Mouse (Mus musculus): ENCODE results near the gene AW209491.

DNA sequence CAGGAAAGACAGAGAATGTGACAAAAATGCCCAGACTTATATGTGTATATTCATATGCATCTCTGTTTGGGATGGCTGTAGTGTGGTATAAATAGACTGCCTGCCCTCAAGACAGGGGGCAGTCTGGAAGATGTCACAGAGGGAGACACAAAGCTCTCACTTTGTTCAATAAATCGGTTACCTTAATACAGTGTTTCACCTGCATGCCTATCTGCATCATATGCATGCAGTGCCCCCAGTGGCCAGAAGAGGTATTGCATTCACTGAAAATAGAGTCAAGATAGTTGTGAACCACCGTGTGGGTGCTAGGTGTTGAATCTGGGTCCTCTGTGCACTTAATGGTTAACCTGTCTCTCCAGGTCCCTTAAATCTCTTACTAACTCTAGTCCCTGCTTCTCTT is 11.2 kb upstream of the AW209491 start:
- TF ChIP-seq CTCF (IDR thresholded peaks at IDR 0.05; ENCODE audit: insufficient read depth, low read length) = peak; percentile 63
- no peak for TF ChIP-seq POLR2A (IDR thresholded peaks at IDR 0.05; ENCODE audit: borderline replicate concordance, extremely low read depth, low read depth, low read length)

All from lung, adult 2 months (tissue).